Mouse (Mus musculus) C2C12 (cell line): ENCODE results near the gene Ccdc93. TPM values are rescaled to one million over a fixed set of nuclear protein-coding genes. Genes with fewer than 3 reads are reported as not detected.

Experiments used
- H3K27me3 ChIP-seq: one replicate; pipeline ENCODE4 v1.6.1; 2011; ENCODE audit not compliant: control insufficient read depth, insufficient read depth, insufficient read length
- H3K36me3 ChIP-seq: one replicate; pipeline ENCODE4 v1.6.1; 2011; ENCODE audit not compliant: control insufficient read depth, insufficient read depth
- H3K4me3 ChIP-seq: one replicate; pipeline ENCODE4 v1.5.1; 2011; ENCODE audit warnings: mild to moderate bottlenecking, control low read depth; ENCODE audit not compliant: poor library complexity, insufficient read depth, severe bottlenecking
- H3K79me2 ChIP-seq: one replicate; pipeline ENCODE4 v1.6.1; 2011; ENCODE audit not compliant: control insufficient read depth, insufficient read depth
- H3K79me3 ChIP-seq: one replicate; pipeline ENCODE4 v1.6.1; 2011; ENCODE audit warnings: low read depth, control low read depth
- H3ac ChIP-seq: one replicate; pipeline ENCODE3; 2011; ENCODE audit warnings: low read depth; ENCODE audit not compliant: control insufficient read depth, insufficient read length
- CEBPB ChIP-seq: IDR thresholded peaks from one replicate; pipeline ENCODE4 v1.6.1; 2011; ENCODE audit warnings: low read depth, mild to moderate bottlenecking, control low read depth, moderate library complexity
- CTCF ChIP-seq: IDR thresholded peaks from one replicate; pipeline ENCODE4 v1.5.1; 2011; ENCODE audit not compliant: control insufficient read depth, insufficient read depth, insufficient read length
- FOSL1 ChIP-seq: IDR thresholded peaks from one replicate; pipeline ENCODE4 v1.8.0; 2011; ENCODE audit warnings: mild to moderate bottlenecking, low read length; ENCODE audit not compliant: poor library complexity, insufficient read depth, severe bottlenecking
- MAX ChIP-seq: IDR thresholded peaks from one replicate; pipeline ENCODE4 v1.6.1; 2011; ENCODE audit warnings: mild to moderate bottlenecking, control low read depth
- MYOD1 ChIP-seq: IDR thresholded peaks from one replicate; pipeline ENCODE4 v1.6.1; 2011; ENCODE audit warnings: low read depth; ENCODE audit not compliant: control insufficient read depth, insufficient read length
- MYOG ChIP-seq: IDR thresholded peaks from one replicate; pipeline ENCODE4 v1.6.1; 2011; ENCODE audit not compliant: control insufficient read depth, insufficient read length; ENCODE audit errors: extremely low read depth
- USF1 ChIP-seq: IDR thresholded peaks from one replicate; pipeline ENCODE4 v1.6.1; 2011; ENCODE audit warnings: low read depth, mild to moderate bottlenecking, control low read depth, moderate library complexity
- polyA plus RNA-seq: library from polyadenylated mRNA; unstranded; fragments of >200 nt; fragmentation: generic; extraction: Trizol; gene quantifications from one replicate; pipeline ENCODE4 v1.2.1, GENCODE M21; 2012; ENCODE audit warnings: missing spikeins

Gene Ccdc93
- polyA plus RNA-seq, 1 experiment: 8.4 TPM

- no peaks in the 10 kb centered on the region for H3K79me2 ChIP-seq
- H3K4me3 ChIP-seq: no peak overlapping the region
- no peaks in the 10 kb centered on the region for H3K27me3 ChIP-seq
These were observed 79.7 kb downstream of the Ccdc93 start for GRCm38 (mm10) chr1:121510420-121511140.

GRCm38 (mm10) chr1:121511186-121511585, 80.3 kb downstream of the Ccdc93 start:
- H3K4me3 ChIP-seq: no peak overlapping the region
- no peaks in the 10 kb centered on the region for H3K79me2 ChIP-seq
- TF ChIP-seq MYOD1 (no peak), FOSL1 (no peak), MAX (no peak), MYOG (no peak), CEBPB (no peak), CTCF (no peak)
- H3ac ChIP-seq: no peak overlapping the region
- H3K36me3 ChIP-seq: no peaks in the 10 kb centered on the region
- no peaks in the 10 kb centered on the region for H3K79me3 ChIP-seq
- no peaks in the 10 kb centered on the region for H3K27me3 ChIP-seq

More at GRCm38 (mm10) chr1:121510420-121511140, 79.7 kb downstream of the Ccdc93 start:
- Histone ChIP-seq H3ac (no peak overlapping the region), H3K36me3 (no peaks in the 10 kb centered on the region), H3K79me3 (no peaks in the 10 kb centered on the region)
- TF ChIP-seq CTCF (no peak), MYOG (no peak), USF1 (no peak)

GRCm38 (mm10) chr1:121511966-121512365, 81.1 kb downstream of the Ccdc93 start:
- TF ChIP-seq MYOD1: no peak
- TF ChIP-seq CTCF: no peak
- TF ChIP-seq FOSL1: no peak
- TF ChIP-seq MYOG: no peak
- no peak for TF ChIP-seq CEBPB
- TF ChIP-seq USF1: no peak
- no peak for TF ChIP-seq MAX
- no peaks in the 10 kb centered on the region for H3K79me3 ChIP-seq
- no peak overlapping the region for H3K4me3 ChIP-seq
- H3ac ChIP-seq: no peak overlapping the region
- no peaks in the 10 kb centered on the region for H3K27me3 ChIP-seq
- H3K79me2 ChIP-seq: no peaks in the 10 kb centered on the region
- no peaks in the 10 kb centered on the region for H3K36me3 ChIP-seq

GRCm38 (mm10) chr1:121518609-121519008, 87.8 kb downstream of the Ccdc93 start:
- TF ChIP-seq FOSL1 (no peak), CTCF (no peak), MYOG (no peak), CEBPB (no peak), USF1 (no peak), MAX (no peak), MYOD1 (no peak)
- Histone ChIP-seq H3K79me3 (no peaks in the 10 kb centered on the region), H3K36me3 (no peaks in the 10 kb centered on the region), H3ac (no peak overlapping the region), H3K4me3 (no peak overlapping the region), H3K79me2 (no peaks in the 10 kb centered on the region), H3K27me3 (no peaks in the 10 kb centered on the region)

- H3K27me3 ChIP-seq: peaks cover 15% of the 10 kb centered on the region
- H3K36me3 ChIP-seq: no peaks in the 10 kb centered on the region
- H3K79me2 ChIP-seq: no peaks in the 10 kb centered on the region
- H3ac ChIP-seq: no peak overlapping the region
- no peak for TF ChIP-seq FOSL1
- no peak overlapping the region for H3K4me3 ChIP-seq
- H3K79me3 ChIP-seq: no peaks in the 10 kb centered on the region
These were observed 96.2 kb downstream of the Ccdc93 start for GRCm38 (mm10) chr1:121527061-121527460.

GRCm38 (mm10) chr1:121527600-121528398, 97.0 kb downstream of the Ccdc93 start:
- H3K79me2 ChIP-seq: no peaks in the 10 kb centered on the region
- peaks cover 15% of the 10 kb centered on the region for H3K27me3 ChIP-seq
- no peaks in the 10 kb centered on the region for H3K36me3 ChIP-seq
- TF ChIP-seq CTCF (no peak), CEBPB (no peak), MAX (no peak)
- no peaks in the 10 kb centered on the region for H3K79me3 ChIP-seq
- no peak overlapping the region for H3K4me3 ChIP-seq
- H3ac ChIP-seq: no peak overlapping the region
